Mouse (Mus musculus): ENCODE data around the gene Neurod4. TPM values are rescaled to one million over a fixed set of nuclear protein-coding genes. Genes with fewer than 3 reads are reported as not detected.
A peak's percentile ranks its signal among the peaks of the same experiment; 100 is the strongest.

Neurod4 gene
- polyA plus RNA-seq, 2 experiments from 2014 or later = not detected

- ATAC-seq = no peak
These were observed 45.5 kb downstream of the Neurod4 start for GRCm38 (mm10) chr10:130234576-130234975.

DNA sequence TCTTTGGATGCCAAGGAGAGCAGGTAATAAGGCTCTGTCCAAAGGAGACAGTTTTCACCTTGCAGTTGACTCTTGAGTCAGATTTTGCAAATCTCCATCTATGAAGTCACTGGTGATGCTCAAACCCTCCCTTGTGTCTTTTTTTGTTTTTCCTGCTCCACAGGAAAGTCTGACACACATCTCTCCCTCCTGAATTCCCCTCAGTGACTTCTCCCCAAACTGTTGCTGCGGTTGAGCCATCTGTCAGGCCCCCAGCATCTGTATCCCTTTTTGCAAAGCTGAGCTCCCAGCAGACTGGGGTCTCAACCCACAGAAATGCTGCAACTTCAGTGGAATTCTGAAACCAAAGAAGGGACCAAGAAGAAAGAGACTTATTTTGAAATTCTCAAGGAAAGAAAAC, 47.9 kb downstream of the Neurod4 start:
- no peak for ATAC-seq

- ATAC-seq = no peak
These were observed 50.5 kb downstream of the Neurod4 start for GRCm38 (mm10) chr10:130229584-130229983.

DNA sequence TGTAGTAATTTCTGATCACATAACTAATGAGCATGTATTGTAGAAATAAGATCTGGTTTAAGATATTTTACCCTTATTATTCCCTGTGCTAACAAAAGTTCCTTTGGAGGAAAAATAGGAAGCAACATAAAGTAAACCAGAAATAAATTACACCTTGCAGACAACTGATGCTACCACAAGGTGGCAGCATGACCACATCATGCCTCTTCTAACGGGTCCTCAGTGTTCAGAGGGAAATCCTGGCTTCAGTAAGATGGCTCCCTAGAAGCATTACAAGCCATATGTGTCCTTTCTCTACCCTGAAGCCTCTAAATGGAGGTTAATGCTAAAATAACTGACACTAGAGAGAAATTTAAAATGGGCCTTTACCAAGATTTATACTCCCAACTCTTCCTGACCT, 51.8 kb downstream of the Neurod4 start:
- ATAC-seq = peak; percentile 85

DNA sequence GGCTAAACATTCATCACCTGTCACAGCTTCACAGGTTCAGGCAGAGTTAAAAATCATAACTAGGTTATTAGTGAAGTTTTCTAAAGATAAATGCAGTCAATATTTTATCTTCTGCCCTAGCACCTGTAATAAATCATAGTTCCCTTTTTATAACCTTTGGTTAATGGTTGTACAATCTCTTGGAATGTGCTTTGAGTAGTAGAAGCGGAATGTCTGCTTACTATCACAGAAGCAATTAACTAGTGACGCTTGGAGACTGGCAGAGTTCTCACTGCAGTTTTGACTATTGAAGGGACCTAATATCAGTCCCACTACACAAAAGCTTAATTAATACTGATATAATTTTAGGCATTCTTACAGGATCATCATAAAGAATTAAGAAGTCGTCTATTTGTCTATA, 55.0 kb downstream of the Neurod4 start:
- no peak for ATAC-seq

Other genes with a start within 250 kb of the Neurod4 start
- gene Olfr821, start 249.9 kb downstream of the Neurod4 start, polyA plus RNA-seq (2017; shearing (Covaris generic)) = not detected
- gene Olfr822, start 209.0 kb downstream of the Neurod4 start, polyA plus RNA-seq (2017; shearing (Covaris generic)) = under 1 TPM in 1 of 2 experiments, not detected in 1; 0.12 TPM
- gene Olfr823, start 164.9 kb downstream of the Neurod4 start, polyA plus RNA-seq (2017; shearing (Covaris generic)) = not detected
- not detected for gene Olfr824, start 150.2 kb downstream of the Neurod4 start, polyA plus RNA-seq (2017; shearing (Covaris generic))
- gene Olfr825, start 113.5 kb downstream of the Neurod4 start, polyA plus RNA-seq (2017; shearing (Covaris generic)) = not detected
- gene Olfr826, start 96.1 kb downstream of the Neurod4 start, polyA plus RNA-seq (2017; shearing (Covaris generic)) = not detected
- gene Olfr827, start 65.8 kb downstream of the Neurod4 start, polyA plus RNA-seq (2017; shearing (Covaris generic)) = not detected
- gene Tespa1, start 42.6 kb upstream of the Neurod4 start, polyA plus RNA-seq (2017; shearing (Covaris generic)) = 100 to 1,000 TPM; 380 to 411 TPM
- gene Vmn2r84, start 114.1 kb upstream of the Neurod4 start, polyA plus RNA-seq (2017; shearing (Covaris generic)) = 1 to 10 TPM; 2.0 TPM
- gene Vmn2r85, start 149.5 kb upstream of the Neurod4 start, polyA plus RNA-seq (2017; shearing (Covaris generic)) = under 1 TPM; 0.17 to 0.22 TPM
- not detected for gene Vmn2r86, start 175.8 kb upstream of the Neurod4 start, polyA plus RNA-seq (2017; shearing (Covaris generic))
- not detected for gene Vmn2r87, start 217.2 kb upstream of the Neurod4 start, polyA plus RNA-seq (2017; shearing (Covaris generic))

All from CD4-positive, CD25-positive, alpha-beta regulatory T cell, adult 4 months (primary cell).